Mouse (Mus musculus) layer of hippocampus, postnatal 14 days (tissue): ENCODE measurements around the gene Ciita. TPM values are rescaled to one million over a fixed set of nuclear protein-coding genes. Genes with fewer than 3 reads are reported as not detected.

Experiments
- DNase-seq, 2 experiments: peaks; one replicate each; pipeline ENCODE4 v3.0.0; 2021 to 2022; ENCODE audit warnings: low spot score in 2 of 2, mixed read lengths in 1 of 2
- total RNA-seq, 2 experiments: library from RNA; stranded (reverse); gene quantifications; 2 replicates each; pipeline ENCODE4 v1.2.3; 2021

The Ciita gene
- total RNA-seq, 2 experiments from 2014 or later = 0.38 TPM; not detected in 1

DNA sequence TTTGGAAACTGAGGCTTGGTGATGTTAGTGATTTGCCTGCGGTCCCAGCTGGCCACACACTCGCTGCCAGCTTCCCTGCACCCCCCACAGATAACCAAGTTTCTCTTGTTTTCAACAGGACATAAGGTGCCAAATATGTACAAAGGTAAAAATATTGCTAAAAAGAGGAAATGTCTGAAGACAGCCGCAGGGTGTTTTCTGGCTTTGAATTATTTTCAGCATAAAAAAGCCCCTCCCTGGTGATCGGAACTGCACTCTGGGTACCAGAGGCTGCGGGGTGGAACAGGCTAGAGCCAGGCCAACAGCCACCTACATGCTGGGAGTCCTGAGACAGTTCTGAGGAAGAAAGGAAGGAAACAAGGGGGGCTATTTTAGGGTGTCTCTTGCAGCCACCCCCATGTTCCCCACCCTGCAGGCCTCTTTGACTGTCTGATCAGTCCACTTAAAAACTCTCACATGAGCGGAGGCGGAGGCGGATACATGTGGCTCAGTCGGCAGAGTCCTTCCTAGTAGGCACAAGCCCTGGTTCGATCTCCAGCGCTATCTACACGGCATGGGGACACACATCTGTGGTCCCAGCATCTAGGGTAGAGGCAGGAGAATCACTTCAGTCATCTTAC, 36.2 kb downstream of the Ciita start:
- DNase-seq = no peak

GRCm38 (mm10) chr16:10518030-10518429, 38.2 kb downstream of the Ciita start:
- DNase-seq = no peak

DNA sequence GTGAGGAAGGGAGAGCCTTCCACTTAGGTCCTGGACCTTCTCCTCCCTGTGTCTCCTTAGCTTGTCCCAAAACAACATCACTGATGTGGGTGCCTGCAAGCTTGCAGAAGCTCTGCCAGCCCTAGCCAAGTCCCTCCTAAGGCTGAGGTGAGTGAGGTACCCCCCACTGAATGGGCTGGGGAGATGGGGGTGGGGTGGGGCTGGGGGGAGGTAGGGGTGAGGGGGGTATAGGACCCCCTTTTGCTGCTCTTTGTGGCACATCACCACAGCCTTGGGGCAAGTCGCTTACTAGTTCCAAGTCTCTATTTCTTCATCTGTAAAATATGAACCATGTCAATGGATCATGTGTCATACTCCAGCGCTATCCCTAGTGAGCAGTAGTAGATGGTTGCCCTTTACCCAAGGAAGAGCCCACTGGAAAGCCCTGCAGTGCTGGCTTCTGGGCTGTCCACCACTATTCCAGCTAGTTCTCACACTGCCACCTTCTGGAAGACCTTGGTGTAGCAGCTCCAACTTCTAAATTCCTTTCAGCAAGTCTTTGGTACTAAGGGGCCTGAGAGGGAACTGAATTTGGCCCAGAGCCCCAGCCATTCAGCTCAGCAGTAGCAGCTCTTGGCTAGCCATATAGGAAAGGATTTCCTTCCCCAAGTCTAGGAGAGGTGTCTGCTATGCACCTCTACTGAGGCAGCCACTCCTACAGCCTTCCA, 41.2 kb downstream of the Ciita start:
- DNase-seq = peak; percentile 81 to 90

- DNase-seq = peak; percentile 68 to 85
Measured at GRCm38 (mm10) chr16:10522811-10523210, 43.0 kb downstream of the Ciita start.

- DNase-seq = no peak
Measured at GRCm38 (mm10) chr16:10523650-10524049, 43.8 kb downstream of the Ciita start.

DNA sequence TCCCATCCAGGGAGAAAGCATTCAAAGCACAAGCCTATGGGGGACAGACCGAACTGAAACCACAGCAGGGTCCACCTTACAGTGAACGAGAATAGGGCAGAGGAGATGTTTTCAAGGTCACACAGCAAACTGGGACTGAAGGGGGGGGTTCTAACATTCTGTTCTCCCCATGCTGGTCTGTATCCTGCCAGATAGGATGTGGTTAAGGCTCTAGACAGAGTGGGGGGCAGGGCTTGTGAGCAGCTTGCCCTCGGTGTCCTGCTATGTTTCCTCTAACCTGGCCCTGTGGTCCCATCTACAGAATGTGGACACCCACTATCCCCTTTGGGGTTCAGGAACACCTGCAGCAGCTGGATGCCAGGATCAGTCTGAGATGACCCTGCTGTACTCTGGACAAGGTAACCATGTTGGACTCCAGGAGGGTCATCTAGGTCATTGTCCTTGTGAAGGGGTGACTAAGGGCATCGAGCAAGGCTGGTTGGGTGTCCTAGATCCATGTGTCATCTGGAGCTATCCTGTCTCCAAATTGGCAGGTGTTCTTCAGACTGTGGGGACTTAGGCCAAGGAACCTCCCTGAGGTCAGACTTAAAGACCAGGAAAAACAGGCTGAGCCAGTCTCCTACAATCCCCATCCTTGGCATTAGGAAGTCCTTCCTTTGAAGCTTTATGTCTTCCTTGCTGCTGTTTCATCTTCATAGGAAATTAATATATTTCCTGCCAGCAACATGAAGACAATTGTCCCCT, 45.2 kb downstream of the Ciita start:
- DNase-seq = no peak

DNA sequence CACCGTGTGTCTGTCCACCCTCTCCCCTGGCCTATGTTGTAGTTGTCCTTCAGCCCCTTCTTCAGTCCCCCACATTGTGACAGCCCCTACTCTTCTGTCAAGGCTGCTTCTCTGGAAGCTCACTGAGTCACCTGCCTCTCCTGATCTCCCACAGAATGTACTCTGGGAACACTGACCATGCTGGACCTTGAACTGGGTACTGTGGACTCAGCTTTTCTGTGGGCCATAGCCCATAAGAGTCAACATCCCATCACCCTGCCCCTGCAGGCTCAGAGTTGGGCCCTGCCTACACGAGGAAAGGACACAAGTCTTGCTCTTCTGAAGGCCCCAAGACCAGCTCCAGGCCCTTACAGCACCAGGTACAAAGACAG, 45.7 kb downstream of the Ciita start:
- no peak for DNase-seq

DNA sequence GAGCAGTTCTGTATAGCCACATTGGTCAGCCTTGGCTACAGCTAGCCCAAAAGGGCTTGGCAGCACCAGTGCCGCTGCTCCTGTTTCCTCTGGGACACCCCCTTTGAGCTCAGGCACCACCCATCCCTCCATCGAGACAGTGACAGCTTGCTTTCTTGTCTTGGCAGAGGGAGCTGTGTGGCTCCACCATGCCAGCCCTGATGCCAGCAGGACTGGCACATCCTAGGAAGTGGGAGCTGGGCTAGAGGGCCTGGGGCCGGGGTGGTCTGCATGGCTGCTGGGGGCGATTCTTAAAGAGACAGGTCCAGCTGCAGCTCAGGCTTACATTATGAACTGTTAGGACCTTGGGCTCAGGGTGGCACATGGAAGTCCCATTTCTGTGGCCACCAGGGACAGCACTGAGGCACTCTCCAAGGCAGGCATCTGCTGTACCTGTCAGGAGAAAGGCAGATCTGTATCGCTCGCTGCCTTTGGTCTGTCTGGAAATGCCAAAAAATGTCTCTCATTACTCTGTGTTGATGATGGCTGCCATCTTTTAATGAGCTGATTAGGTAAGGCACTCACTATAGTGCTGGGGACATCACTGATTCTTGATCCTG, 47.3 kb downstream of the Ciita start:
- DNase-seq = peak; percentile 44 to 64

- no peak for DNase-seq
Measured at GRCm38 (mm10) chr16:10528382-10528781, 48.5 kb downstream of the Ciita start.

DNA sequence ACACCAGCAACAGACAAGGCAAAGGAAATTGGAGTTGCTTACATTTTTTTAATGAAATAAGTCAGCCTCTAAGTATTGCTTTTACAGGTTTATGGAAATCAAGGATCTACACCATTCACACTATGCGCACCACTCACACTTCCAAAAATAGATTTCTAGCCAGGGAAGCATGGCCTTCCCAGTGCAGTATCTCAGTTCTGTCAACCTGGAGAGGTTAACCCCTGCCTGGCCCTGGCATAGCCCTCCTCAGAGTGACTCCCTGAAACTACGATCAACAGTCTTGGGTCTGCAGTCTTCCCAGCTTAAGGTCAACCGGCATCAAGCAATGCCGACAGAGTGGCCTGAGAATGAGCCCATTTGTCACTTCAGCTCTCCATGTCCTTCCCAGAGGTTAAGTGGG, 50.3 kb downstream of the Ciita start:
- no peak for DNase-seq

- DNase-seq = no peak
Measured at GRCm38 (mm10) chr16:10533781-10534180, 53.9 kb downstream of the Ciita start.

- DNase-seq = no peak
Measured at GRCm38 (mm10) chr16:10534567-10534966, 54.7 kb downstream of the Ciita start.

- DNase-seq = no peak
Measured at GRCm38 (mm10) chr16:10536323-10536722, 56.5 kb downstream of the Ciita start.

GRCm38 (mm10) chr16:10536961-10537360, 57.1 kb downstream of the Ciita start:
- DNase-seq = no peak

DNA sequence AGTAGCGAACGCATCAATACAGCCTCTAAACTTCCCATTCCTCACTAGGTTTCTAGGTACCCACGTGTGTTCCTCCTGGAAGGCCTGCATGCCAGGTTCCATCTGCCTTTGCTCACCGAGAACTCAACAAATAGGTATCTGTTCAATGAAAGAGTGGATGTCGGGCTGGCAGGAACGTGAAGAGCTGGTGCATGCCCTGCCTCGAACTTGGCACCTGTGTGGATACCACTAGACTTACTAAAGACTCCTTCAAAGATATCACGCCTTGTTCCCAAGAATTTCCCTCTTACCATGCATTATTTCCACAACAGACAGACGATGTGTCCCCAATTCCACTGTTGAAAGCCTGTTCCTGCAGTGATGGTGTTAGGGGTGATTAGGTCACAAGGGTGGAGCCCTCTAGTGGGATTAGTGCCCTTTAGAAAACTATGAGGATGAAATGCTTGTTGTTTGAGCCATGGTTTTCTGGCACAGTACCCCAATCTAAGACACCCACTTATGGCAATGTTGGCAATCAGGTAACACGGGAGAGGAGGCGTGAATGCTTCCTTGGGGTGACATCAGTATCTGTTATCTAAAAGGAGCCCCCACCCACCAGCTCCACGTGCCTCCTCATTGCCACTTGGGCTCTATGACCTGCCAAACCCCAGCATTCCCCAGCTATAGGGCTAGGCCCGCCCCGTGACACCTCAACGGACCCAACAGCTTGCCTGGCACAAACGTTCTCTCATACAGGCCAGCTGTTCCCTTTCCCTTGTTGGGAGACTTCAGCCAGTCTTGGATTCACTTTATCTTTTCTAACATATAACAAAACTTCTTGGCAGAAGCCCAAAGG, 61.1 kb downstream of the Ciita start:
- DNase-seq = no peak

DNA sequence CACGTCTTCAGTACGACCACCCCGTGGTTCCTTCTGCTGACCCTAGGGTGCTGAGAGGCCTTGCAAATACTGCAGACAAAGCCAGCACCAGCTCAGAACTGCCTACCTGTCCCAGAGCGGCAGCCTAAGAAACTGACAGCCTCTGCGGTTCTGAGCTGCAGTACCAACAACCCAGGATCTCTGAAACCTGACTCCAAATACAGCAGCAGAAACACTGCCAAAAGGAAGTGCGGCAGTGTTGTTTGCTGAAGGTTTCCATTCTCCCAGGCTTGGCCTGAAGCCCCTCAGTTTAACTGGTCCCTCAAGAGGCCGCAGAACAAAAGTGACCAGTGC, 61.7 kb downstream of the Ciita start:
- no peak for DNase-seq

DNA sequence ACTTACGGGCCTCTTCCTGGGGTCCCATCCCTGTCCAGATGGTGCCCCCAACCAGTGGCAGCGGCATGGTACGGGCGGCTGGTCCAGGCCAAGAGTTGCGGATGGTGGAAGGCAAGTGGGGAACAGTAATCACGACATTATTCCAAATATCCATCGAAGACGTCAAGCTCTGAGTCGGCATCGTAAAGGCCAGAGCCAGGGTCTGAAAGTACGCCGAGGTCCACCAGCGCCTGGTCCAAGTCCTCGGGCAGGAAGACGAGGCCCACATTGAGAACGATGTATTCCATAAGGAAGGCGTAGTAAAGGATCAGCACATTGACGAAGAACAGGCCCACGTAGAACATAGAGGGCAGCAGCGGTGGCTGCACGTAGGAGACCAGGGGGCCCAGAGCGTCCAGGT, 62.4 kb downstream of the Ciita start:
- DNase-seq = no peak

DNA sequence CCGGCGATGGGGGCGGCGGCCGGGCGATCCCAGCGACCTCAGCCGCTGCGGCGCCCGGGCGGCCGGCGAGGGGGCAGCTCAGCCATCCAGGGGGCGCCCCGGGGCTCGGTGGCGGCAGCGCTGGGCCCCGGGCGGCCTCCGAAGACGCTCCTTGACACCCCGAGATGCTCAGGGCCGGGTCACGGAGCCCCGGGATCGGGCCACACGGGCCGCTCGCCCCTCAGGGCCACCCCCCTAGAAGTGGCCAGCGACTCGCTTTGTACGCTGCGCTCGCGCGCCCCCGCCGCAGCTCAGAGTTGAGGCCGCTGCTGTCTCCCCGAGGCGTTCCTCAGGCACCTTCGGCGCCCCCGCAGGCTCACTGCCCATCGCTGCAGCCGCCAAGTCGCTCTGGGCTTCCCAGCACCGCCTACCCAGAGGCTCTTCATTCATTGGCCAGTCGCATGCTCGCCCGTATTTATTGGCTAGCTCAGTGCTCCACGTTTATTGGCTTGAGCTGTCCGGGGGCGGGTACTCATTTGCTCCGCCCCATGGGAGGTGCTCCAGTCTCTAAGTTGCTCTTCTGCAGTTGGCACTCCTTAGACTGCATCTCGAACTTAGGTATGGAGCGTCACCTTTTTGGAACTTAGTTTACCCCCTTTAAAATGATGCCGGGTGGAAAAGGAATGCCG, 63.0 kb downstream of the Ciita start, which contains the start of gene Dexi:
TSS of gene Dexi (minus strand) at position 357 of the 668 bp plus-strand sequence.
- peak; percentile 89 to 98 for DNase-seq

- DNase-seq = peak; percentile 93 to 97
Measured at GRCm38 (mm10) chr16:10544995-10545622, 65.2 kb downstream of the Ciita start, which contains the start of gene Clec16a. Gene Clec16a, plus strand, starts transcription at chr16:10545339.

GRCm38 (mm10) chr16:10546865-10547264, 67.0 kb downstream of the Ciita start:
- DNase-seq = no peak
